Mouse (Mus musculus): ENCODE measurements around the gene Fgd3. TPM values are rescaled to one million over a fixed set of nuclear protein-coding genes. Genes with fewer than 3 reads are reported as not detected.

Gene Fgd3
- polyA plus RNA-seq, 1 experiment from 2014 or later = 1.0 TPM

GRCm38 (mm10) chr13:49267645-49268044 is 52.5 kb downstream of the Fgd3 start:
- no peaks in the 10 kb centered on the region for H3K4me1 ChIP-seq (replicated peaks; ENCODE audit: insufficient read depth, low read length)
- DNase-seq (ENCODE audit: low spot score) (no peak), ATAC-seq (replicated peaks; ENCODE audit: low FRiP score, low read depth) (no peak)
- 26% methylated on average over 2 of the region's 2 CpGs for WGBS
- H3K9ac ChIP-seq (ENCODE audit: low read depth, low read length) = no peak overlapping the region
- no peak overlapping the region for H3K4me2 ChIP-seq (ENCODE audit: low read length)
- H3K4me3 ChIP-seq (replicated peaks; ENCODE audit: low read depth, low read length) = no peak overlapping the region
- TF ChIP-seq CTCF (IDR thresholded peaks at IDR 0.05; ENCODE audit: low read depth) = no peak
- H3K27me3 ChIP-seq (ENCODE audit: insufficient read depth, low read length) = no peaks in the 10 kb centered on the region
- H3K36me3 ChIP-seq (ENCODE audit: insufficient read depth, low read length) = no peaks in the 10 kb centered on the region
- no peaks in the 10 kb centered on the region for H3K9me3 ChIP-seq (replicated peaks; ENCODE audit: low read length)
- H3K27ac ChIP-seq = no peak overlapping the region

- no peaks in the 10 kb centered on the region for H3K36me3 ChIP-seq (ENCODE audit: insufficient read depth, low read length)
- WGBS = 58% methylated on average over 15 of the region's 15 CpGs
- H3K4me3 ChIP-seq (replicated peaks; ENCODE audit: low read depth, low read length) = no peak overlapping the region
- H3K9me3 ChIP-seq (replicated peaks; ENCODE audit: low read length) = no peaks in the 10 kb centered on the region
- no peak overlapping the region for H3K4me2 ChIP-seq (ENCODE audit: low read length)
- no peak overlapping the region for H3K27ac ChIP-seq
- H3K27me3 ChIP-seq (ENCODE audit: insufficient read depth, low read length) = no peaks in the 10 kb centered on the region
- no peak for TF ChIP-seq CTCF (IDR thresholded peaks at IDR 0.05; ENCODE audit: low read depth)
- no peak overlapping the region for H3K9ac ChIP-seq (ENCODE audit: low read depth, low read length)
- H3K4me1 ChIP-seq (replicated peaks; ENCODE audit: insufficient read depth, low read length) = no peaks in the 10 kb centered on the region
- ATAC-seq (replicated peaks; ENCODE audit: low FRiP score, low read depth) = no peak
- no peak for DNase-seq (ENCODE audit: low spot score)
Observed at GRCm38 (mm10) chr13:49260036-49260722, 59.9 kb downstream of the Fgd3 start.

GRCm38 (mm10) chr13:49257819-49258313 is 62.2 kb downstream of the Fgd3 start:
- H3K4me3 ChIP-seq (replicated peaks; ENCODE audit: low read depth, low read length) = no peak overlapping the region
- H3K4me2 ChIP-seq (ENCODE audit: low read length) = no peak overlapping the region
- H3K9me3 ChIP-seq (replicated peaks; ENCODE audit: low read length) = no peaks in the 10 kb centered on the region
- H3K4me1 ChIP-seq (replicated peaks; ENCODE audit: insufficient read depth, low read length) = no peaks in the 10 kb centered on the region
- no peak for ATAC-seq (replicated peaks; ENCODE audit: low FRiP score, low read depth)
- DNase-seq (ENCODE audit: low spot score) = no peak
- no peak for TF ChIP-seq CTCF (IDR thresholded peaks at IDR 0.05; ENCODE audit: low read depth)
- H3K36me3 ChIP-seq (ENCODE audit: insufficient read depth, low read length) = no peaks in the 10 kb centered on the region
- H3K27me3 ChIP-seq (ENCODE audit: insufficient read depth, low read length) = no peaks in the 10 kb centered on the region
- no peak overlapping the region for H3K9ac ChIP-seq (ENCODE audit: low read depth, low read length)
- no peak overlapping the region for H3K27ac ChIP-seq
- 65% methylated on average over 3 of the region's 3 CpGs for WGBS

- DNase-seq (ENCODE audit: low spot score) (no peak), ATAC-seq (replicated peaks; ENCODE audit: low FRiP score, low read depth) (no peak)
- no peaks in the 10 kb centered on the region for H3K9me3 ChIP-seq (replicated peaks; ENCODE audit: low read length)
- no peaks in the 10 kb centered on the region for H3K36me3 ChIP-seq (ENCODE audit: insufficient read depth, low read length)
- H3K4me1 ChIP-seq (replicated peaks; ENCODE audit: insufficient read depth, low read length) = 0 out of 2 replicates have a peak, but pooled peaks cover 3% of the 10 kb centered on the region
- no peak overlapping the region for H3K9ac ChIP-seq (ENCODE audit: low read depth, low read length)
- no peaks in the 10 kb centered on the region for H3K27me3 ChIP-seq (ENCODE audit: insufficient read depth, low read length)
- H3K4me3 ChIP-seq (replicated peaks; ENCODE audit: low read depth, low read length) = no peak overlapping the region
- no peak overlapping the region for H3K4me2 ChIP-seq (ENCODE audit: low read length)
- H3K27ac ChIP-seq = no peak overlapping the region
- no peak for TF ChIP-seq CTCF (IDR thresholded peaks at IDR 0.05; ENCODE audit: low read depth)
- WGBS = 85% methylated on average over 13 of the region's 13 CpGs
Observed at GRCm38 (mm10) chr13:49252746-49253145, 67.4 kb downstream of the Fgd3 start.

- no peak for DNase-seq (ENCODE audit: low spot score)
- Histone ChIP-seq H3K36me3 (ENCODE audit: insufficient read depth, low read length) (no peaks in the 10 kb centered on the region), H3K9me3 (replicated peaks; ENCODE audit: low read length) (no peaks in the 10 kb centered on the region), H3K27me3 (ENCODE audit: insufficient read depth, low read length) (no peaks in the 10 kb centered on the region), H3K4me2 (ENCODE audit: low read length) (no peak overlapping the region), H3K27ac (no peak overlapping the region), H3K9ac (ENCODE audit: low read depth, low read length) (no peak overlapping the region), H3K4me1 (replicated peaks; ENCODE audit: insufficient read depth, low read length) (peaks cover 7% of the 10 kb centered on the region; the same call in 1 of the 2 replicates), H3K4me3 (replicated peaks; ENCODE audit: low read depth, low read length) (no peak overlapping the region)
- no peak for TF ChIP-seq CTCF (IDR thresholded peaks at IDR 0.05; ENCODE audit: low read depth)
- 68% methylated on average over 2 of the region's 2 CpGs for WGBS
- no peak for ATAC-seq (replicated peaks; ENCODE audit: low FRiP score, low read depth)
Observed at GRCm38 (mm10) chr13:49252113-49252512, 68.0 kb downstream of the Fgd3 start.

- H3K4me2 ChIP-seq (ENCODE audit: low read length) = no peak overlapping the region
- 45% methylated on average over 4 of the region's 4 CpGs for WGBS
- H3K4me1 ChIP-seq (replicated peaks; ENCODE audit: insufficient read depth, low read length) = peaks cover 7% of the 10 kb centered on the region; the same call in 1 of the 2 replicates
- H3K9ac ChIP-seq (ENCODE audit: low read depth, low read length) = no peak overlapping the region
- no peaks in the 10 kb centered on the region for H3K27me3 ChIP-seq (ENCODE audit: insufficient read depth, low read length)
- H3K36me3 ChIP-seq (ENCODE audit: insufficient read depth, low read length) = no peaks in the 10 kb centered on the region
- H3K4me3 ChIP-seq (replicated peaks; ENCODE audit: low read depth, low read length) = no peak overlapping the region
- no peak for TF ChIP-seq CTCF (IDR thresholded peaks at IDR 0.05; ENCODE audit: low read depth)
- no peak for ATAC-seq (replicated peaks; ENCODE audit: low FRiP score, low read depth)
- 0 out of 2 replicates have a peak overlapping the region, but pooled peaks have one; percentile 50 for H3K27ac ChIP-seq
- DNase-seq (ENCODE audit: low spot score) = no peak
- no peaks in the 10 kb centered on the region for H3K9me3 ChIP-seq (replicated peaks; ENCODE audit: low read length)
Observed at GRCm38 (mm10) chr13:49250716-49251517, 69.2 kb downstream of the Fgd3 start.

Measured in kidney, postnatal 0 days (tissue).